Comparison of ENCODE assay signal across 17 mouse cellular contexts in the genomic region with DNA sequence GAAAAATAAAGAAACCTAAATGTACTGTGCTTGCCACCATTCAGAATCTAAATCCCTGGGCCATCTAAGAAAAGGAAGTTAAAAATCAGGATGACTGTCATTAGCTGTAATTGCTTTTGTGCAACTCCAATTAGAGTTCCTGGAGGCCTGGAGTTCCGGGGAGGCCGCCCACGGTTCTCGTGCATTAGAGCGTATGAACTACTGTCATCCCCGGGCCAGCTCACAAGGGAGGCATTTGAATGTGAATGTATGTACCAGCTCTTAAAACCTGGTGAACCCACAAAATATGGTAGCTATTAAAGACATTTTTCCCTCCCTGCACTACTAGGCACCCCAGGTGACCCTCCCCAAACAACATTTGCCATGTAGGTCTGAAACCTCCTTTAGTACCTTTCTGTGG.
DNase-seq lines count a peak whose midpoint lies in the region; ATAC-seq and TF ChIP-seq lines count a peak whose summit lies in the region.
"Had no signal": no experiment of that assay in that cellular context is flagged by ENCODE, and none has a peak within 500 bp of the region (broad histone marks: within the 10 kb centered on the region; RNA-seq: fewer than 3 reads in every experiment).

No protein-coding gene starts in this region.

- TF ChIP-seq CTCF in cortical plate, adult 2 months (IDR thresholded peaks at IDR 0.05; ENCODE audit: extremely low read depth, insufficient read depth, low read length): no peak

- H3K9ac ChIP-seq in lung, embryonic 15.5 days: no peak overlapping the region
- H3K9ac ChIP-seq: embryonic facial prominence, embryonic 12.5 days; intestine, embryonic 15.5 days; stomach, embryonic 15.5 days had no signal

- H3K4me3 ChIP-seq in heart, embryonic 10.5 days: no peak overlapping the region
- no peak overlapping the region for H3K4me3 ChIP-seq in lung, embryonic 15.5 days
- H3K4me3 ChIP-seq in cortical plate, adult 2 months (ENCODE audit: insufficient read depth, low read length): no peak overlapping the region
- H3K4me3 ChIP-seq: embryonic facial prominence, embryonic 12.5 days; hindbrain, embryonic 10.5 days; intestine, embryonic 15.5 days; stomach, embryonic 15.5 days had no signal

- no peaks in the 10 kb centered on the region for H3K9me3 ChIP-seq in heart, embryonic 10.5 days
- no peaks in the 10 kb centered on the region for H3K9me3 ChIP-seq in lung, embryonic 15.5 days
- H3K9me3 ChIP-seq: embryonic facial prominence, embryonic 12.5 days; intestine, embryonic 15.5 days; stomach, embryonic 15.5 days had no signal

- DNase-seq in heart, embryonic 10.5 days (ENCODE audit: low spot score): peak; percentile 61
- no peak for DNase-seq in heart, adult 11 months
- DNase-seq in lung, postnatal 10 days: no peak
- DNase-seq in retina, embryonic 14.5 days (ENCODE audit: low spot score): peak; percentile 70
- DNase-seq in thymus, postnatal 36 days: no peak
- DNase-seq: B cell, adult 2 months; cerebellum, adult 8-10 months; gastrocnemius, postnatal 25 days; kidney, postnatal 36 days; liver; lung, postnatal 36 days had no signal

- H3K4me2 ChIP-seq in lung, embryonic 15.5 days: no peak overlapping the region
- H3K4me2 ChIP-seq: embryonic facial prominence, embryonic 12.5 days; intestine, embryonic 15.5 days; stomach, embryonic 15.5 days had no signal

- no peaks in the 10 kb centered on the region for H3K36me3 ChIP-seq in heart, embryonic 10.5 days
- no peaks in the 10 kb centered on the region for H3K36me3 ChIP-seq in lung, embryonic 15.5 days
- H3K36me3 ChIP-seq: embryonic facial prominence, embryonic 12.5 days; hindbrain, embryonic 10.5 days; intestine, embryonic 15.5 days; stomach, embryonic 15.5 days had no signal

- H3K4me1 ChIP-seq in heart, embryonic 10.5 days: peaks cover 17% of the 10 kb centered on the region
- H3K4me1 ChIP-seq in lung, embryonic 15.5 days: peaks cover 30% of the 10 kb centered on the region
- H3K4me1 ChIP-seq in cortical plate, adult 2 months (ENCODE audit: control insufficient read depth, insufficient read depth, low read length): peaks cover 15% of the 10 kb centered on the region
- H3K4me1 ChIP-seq: intestine, embryonic 15.5 days had no signal

- no peak for TF ChIP-seq POLR2A in cortical plate, adult 2 months (IDR thresholded peaks at IDR 0.05; ENCODE audit: extremely low read depth, insufficient read depth, low read length)

- whole genome bisulfite sequencing in heart, embryonic 10.5 days: 88% methylated on average over 6 of the region's 6 CpGs
- WGBS in lung, embryonic 15.5 days: 91% methylated on average over 6 of the region's 6 CpGs

- H3K27me3 ChIP-seq in heart, embryonic 10.5 days (ENCODE audit: insufficient read depth, poor library complexity, severe bottlenecking): peaks cover 77% of the 10 kb centered on the region
- H3K27me3 ChIP-seq in lung, embryonic 15.5 days: no peaks in the 10 kb centered on the region
- H3K27me3 ChIP-seq: embryonic facial prominence, embryonic 12.5 days; intestine, embryonic 15.5 days; stomach, embryonic 15.5 days had no signal

- no peak overlapping the region for H3K27ac ChIP-seq in heart, embryonic 10.5 days
- H3K27ac ChIP-seq in lung, embryonic 15.5 days: peak overlapping the region; percentile 22; the same call in 1 of the 2 replicates
- peak overlapping the region; percentile 33; the same call in 1 of the 2 replicates for H3K27ac ChIP-seq in cortical plate, adult 2 months (ENCODE audit: insufficient read depth, low read length)
- H3K27ac ChIP-seq: embryonic facial prominence, embryonic 12.5 days; hindbrain, embryonic 10.5 days; intestine, embryonic 15.5 days; stomach, embryonic 15.5 days had no signal

- no peak for ATAC-seq in lung, embryonic 15.5 days (ENCODE audit: borderline replicate concordance, extremely low read depth, low FRiP score, low TSS enrichment)
- ATAC-seq: intestine, embryonic 15.5 days had no signal

Comparison
In these comparisons a context has a peak if more than half of its experiments do, and no peak if none do; other contexts are left out.
1. DNase-seq: peak in heart, embryonic 10.5 days (single experiment) and retina, embryonic 14.5 days (single experiment); none in heart, adult 11 months (single experiment), lung, postnatal 10 days (single experiment) and thymus, postnatal 36 days (0 of 2).